Mouse (Mus musculus) intestine, postnatal 0 days (tissue): ENCODE data around the gene Unc119. TPM values are rescaled to one million over a fixed set of nuclear protein-coding genes. Genes with fewer than 3 reads are reported as not detected.

Experiments used
- ATAC-seq: fragments of 200-750 bp; cut with Nextera tagmentation; 2 replicates; pipeline ENCODE4 v1.8.0; 2017; ENCODE audit warnings: mild to moderate bottlenecking, moderate TSS enrichment, moderate library complexity
- H3K27ac ChIP-seq: fragments of 300-500 bp; sonication (generic); 2 replicates; pipeline ENCODE4 v1.5.1; 2014; ENCODE audit warnings: mild to moderate bottlenecking, low read depth, low read length, moderate library complexity
- H3K27me3 ChIP-seq: fragments of 300-500 bp; sonication (generic); replicated peaks from 2 replicates; pipeline ENCODE4 v1.6.1; 2014; ENCODE audit warnings: low read length, mixed read lengths; ENCODE audit not compliant: control insufficient read depth, insufficient read depth
- H3K36me3 ChIP-seq: fragments of 300-500 bp; sonication (generic); 2 replicates; pipeline ENCODE4 v1.6.1; 2014; ENCODE audit warnings: mild to moderate bottlenecking, moderate library complexity; ENCODE audit not compliant: control insufficient read depth, insufficient read depth
- H3K4me1 ChIP-seq: fragments of 300-500 bp; sonication (generic); replicated peaks from 2 replicates; pipeline ENCODE4 v1.6.1; 2014; ENCODE audit warnings: antibody characterized with exemption, low read length, mixed read lengths; ENCODE audit not compliant: control insufficient read depth, insufficient read depth
- H3K4me2 ChIP-seq: fragments of 300-500 bp; sonication (generic); replicated peaks from 2 replicates; pipeline ENCODE4 v1.6.1; 2014; ENCODE audit warnings: low read depth, mild to moderate bottlenecking, moderate library complexity
- H3K4me3 ChIP-seq: fragments of 300-500 bp; sonication (generic); 2 replicates; pipeline ENCODE4 v1.5.1; 2014; ENCODE audit warnings: low read depth, low read length
- H3K9ac ChIP-seq: fragments of 300-500 bp; sonication (generic); 2 replicates; pipeline ENCODE4 v1.6.1; 2014; ENCODE audit warnings: mild to moderate bottlenecking, low read depth, low read length
- H3K9me3 ChIP-seq: fragments of 300-500 bp; sonication (generic); 2 replicates; pipeline ENCODE4 v1.6.1; 2016; ENCODE audit warnings: mixed run types; ENCODE audit not compliant: control insufficient read depth
- CTCF ChIP-seq: sonication (generic); IDR thresholded peaks from 2 replicates; pipeline ENCODE4 v1.5.1; 2016; ENCODE audit warnings: low read depth, mild to moderate bottlenecking, control low read depth, antibody characterized with exemption, moderate library complexity
- WGBS: fragments of 180-500 bp; shearing (Covaris S2); extraction: QIAGEN DNeasy Blood & Tissue Kit; methylation state at CpG from one replicate; pipeline ENCODE4 v1.1.7; 2014; 5-methylcytosine and 5-hydroxymethylcytosine counted together
- polyA plus RNA-seq: library from polyadenylated mRNA; unstranded; fragments of >200 nt; fragmentation: Nextera tagmentation; extraction: Ambion mirVana; gene quantifications from 2 replicates; pipeline ENCODE4 v1.2.1, GENCODE M21; 2015

The Unc119 gene
- polyA plus RNA-seq, 1 experiment from 2014 or later: 28.4 TPM

GRCm38 (mm10) chr11:78374147-78374546 is 30.9 kb downstream of the Unc119 start:
- no peak for ATAC-seq
- 86% methylated on average over 8 of the region's 8 CpGs for WGBS
- Histone ChIP-seq H3K36me3 (no peaks in the 10 kb centered on the region), H3K9ac (no peak overlapping the region), H3K4me2 (no peak overlapping the region), H3K4me1 (no peaks in the 10 kb centered on the region), H3K27me3 (no peaks in the 10 kb centered on the region), H3K27ac (no peak overlapping the region), H3K9me3 (no peaks in the 10 kb centered on the region), H3K4me3 (no peak overlapping the region)
- TF ChIP-seq CTCF: no peak

GRCm38 (mm10) chr11:78377549-78378159 is 34.4 kb downstream of the Unc119 start:
- H3K27ac ChIP-seq: no peak overlapping the region
- no peak overlapping the region; the same call in 1 of the 2 replicates for H3K4me2 ChIP-seq
- no peaks in the 10 kb centered on the region for H3K27me3 ChIP-seq
- WGBS: 13% methylated on average over 12 of the region's 12 CpGs
- no peak overlapping the region for H3K9ac ChIP-seq
- H3K4me3 ChIP-seq: no peak overlapping the region
- H3K36me3 ChIP-seq: no peaks in the 10 kb centered on the region
- H3K4me1 ChIP-seq: no peaks in the 10 kb centered on the region
- no peaks in the 10 kb centered on the region for H3K9me3 ChIP-seq
- peak; percentile 90 for ATAC-seq
- no peak for TF ChIP-seq CTCF

GRCm38 (mm10) chr11:78380351-78380750 is 37.1 kb downstream of the Unc119 start:
- Histone ChIP-seq H3K4me3 (no peak overlapping the region), H3K27ac (no peak overlapping the region), H3K4me2 (no peak overlapping the region), H3K4me1 (no peaks in the 10 kb centered on the region), H3K9ac (no peak overlapping the region), H3K9me3 (no peaks in the 10 kb centered on the region), H3K27me3 (no peaks in the 10 kb centered on the region), H3K36me3 (no peaks in the 10 kb centered on the region)
- ATAC-seq: no peak
- WGBS: 80% methylated on average over 4 of the region's 4 CpGs
- no peak for TF ChIP-seq CTCF

DNA sequence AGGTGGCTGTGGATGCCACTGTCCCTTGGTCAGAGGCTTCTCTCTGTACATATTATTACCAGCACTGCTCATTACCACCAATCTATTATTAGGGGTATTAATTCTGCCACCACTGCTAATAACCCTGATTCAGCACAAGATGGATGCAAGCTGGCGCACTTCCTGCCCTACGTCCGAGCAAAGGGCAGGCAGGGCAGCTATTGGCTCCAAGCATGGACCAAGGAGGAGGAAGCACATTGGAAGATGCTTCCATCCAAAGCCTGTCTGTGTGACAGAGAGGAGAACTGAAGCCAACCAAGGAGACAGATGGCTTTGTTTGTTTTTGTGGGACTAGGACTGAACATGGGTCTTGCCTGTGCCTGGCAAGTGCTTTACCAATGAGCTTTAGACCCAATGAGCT is 37.7 kb downstream of the Unc119 start:
- Histone ChIP-seq H3K36me3 (no peaks in the 10 kb centered on the region), H3K9ac (no peak overlapping the region), H3K27me3 (no peaks in the 10 kb centered on the region), H3K9me3 (no peaks in the 10 kb centered on the region), H3K4me2 (no peak overlapping the region), H3K4me3 (no peak overlapping the region), H3K27ac (no peak overlapping the region), H3K4me1 (no peaks in the 10 kb centered on the region)
- 80% methylated on average over 3 of the region's 3 CpGs for WGBS
- TF ChIP-seq CTCF: no peak
- ATAC-seq: no peak

DNA sequence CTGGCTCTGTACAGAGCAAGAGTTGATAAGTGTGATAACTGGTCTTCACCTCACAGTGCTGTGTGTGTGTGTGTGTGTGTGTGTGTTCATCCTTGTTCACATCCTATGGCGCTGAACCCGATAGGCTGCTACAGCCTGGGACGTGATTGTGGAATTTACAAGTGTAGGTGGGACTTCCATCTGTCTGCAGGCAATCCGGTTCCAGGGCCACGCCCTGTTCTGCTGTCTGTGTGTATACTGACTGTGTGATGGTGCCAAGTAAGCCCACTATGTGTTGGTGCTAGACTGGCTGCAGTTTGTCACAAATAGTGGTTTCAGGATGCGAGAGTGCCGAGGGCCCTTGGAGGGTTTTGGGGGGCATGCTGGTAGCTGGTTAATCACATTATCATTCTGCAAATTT is 39.0 kb downstream of the Unc119 start:
- no peak for TF ChIP-seq CTCF
- no peaks in the 10 kb centered on the region for H3K36me3 ChIP-seq
- no peak overlapping the region for H3K4me2 ChIP-seq
- no peak overlapping the region for H3K27ac ChIP-seq
- no peaks in the 10 kb centered on the region for H3K27me3 ChIP-seq
- 59% methylated on average over 7 of the region's 7 CpGs for WGBS
- H3K9ac ChIP-seq: no peak overlapping the region
- H3K4me3 ChIP-seq: no peak overlapping the region
- no peaks in the 10 kb centered on the region for H3K9me3 ChIP-seq
- H3K4me1 ChIP-seq: no peaks in the 10 kb centered on the region
- no peak for ATAC-seq

DNA sequence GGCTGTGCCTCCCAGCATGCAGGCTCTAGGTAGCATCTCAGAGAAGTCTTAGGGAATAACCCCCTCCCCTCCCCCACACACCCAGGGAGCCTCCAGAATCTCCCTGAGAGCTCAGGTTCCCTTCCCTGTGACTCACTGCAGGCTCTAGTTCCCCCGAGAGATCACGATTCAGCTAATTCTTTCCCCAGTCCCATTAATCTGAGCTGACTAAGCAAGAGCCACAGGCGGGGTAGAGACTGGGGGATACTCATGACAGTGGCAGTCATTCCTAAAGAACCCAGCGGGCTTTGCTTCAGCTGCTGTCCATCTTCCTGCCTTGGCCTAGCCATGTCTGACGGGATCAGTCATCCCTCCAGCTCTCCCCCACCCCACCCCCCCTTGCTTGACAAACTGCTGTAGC is 39.4 kb downstream of the Unc119 start:
- no peak overlapping the region for H3K9ac ChIP-seq
- no peaks in the 10 kb centered on the region for H3K36me3 ChIP-seq
- H3K27ac ChIP-seq: no peak overlapping the region
- no peaks in the 10 kb centered on the region for H3K9me3 ChIP-seq
- no peaks in the 10 kb centered on the region for H3K27me3 ChIP-seq
- TF ChIP-seq CTCF: no peak
- no peak overlapping the region for H3K4me2 ChIP-seq
- H3K4me1 ChIP-seq: no peaks in the 10 kb centered on the region
- 49% methylated on average over 5 of the region's 5 CpGs for WGBS
- no peak overlapping the region for H3K4me3 ChIP-seq
- ATAC-seq: no peak

GRCm38 (mm10) chr11:78385776-78386175 is 42.5 kb downstream of the Unc119 start:
- ATAC-seq: no peak
- Histone ChIP-seq H3K9me3 (no peaks in the 10 kb centered on the region), H3K4me3 (no peak overlapping the region), H3K4me1 (no peaks in the 10 kb centered on the region), H3K36me3 (no peaks in the 10 kb centered on the region), H3K27me3 (no peaks in the 10 kb centered on the region), H3K4me2 (no peak overlapping the region), H3K9ac (no peak overlapping the region), H3K27ac (no peak overlapping the region)
- WGBS: 77% methylated on average over 10 of the region's 10 CpGs
- no peak for TF ChIP-seq CTCF
